Mouse (Mus musculus) G1E-ER4 (cell line): Measurements from ENCODE around the gene Slc52a3. TPM values are rescaled to one million over a fixed set of nuclear protein-coding genes. Genes with fewer than 3 reads are reported as not detected.

Experiments
- GATA1 ChIP-seq: IDR thresholded peaks from one replicate; pipeline ENCODE4 v1.8.0; 2012; ENCODE audit warnings: low read length, inconsistent platforms
- polyA plus RNA-seq: library from polyadenylated mRNA; stranded (reverse); fragments of >175 nt; gene quantifications from 2 replicates; pipeline ENCODE4 v1.2.3, GENCODE M21; 2012

Slc52a3 gene
- polyA plus RNA-seq, 1 experiment, result not detected

DNA sequence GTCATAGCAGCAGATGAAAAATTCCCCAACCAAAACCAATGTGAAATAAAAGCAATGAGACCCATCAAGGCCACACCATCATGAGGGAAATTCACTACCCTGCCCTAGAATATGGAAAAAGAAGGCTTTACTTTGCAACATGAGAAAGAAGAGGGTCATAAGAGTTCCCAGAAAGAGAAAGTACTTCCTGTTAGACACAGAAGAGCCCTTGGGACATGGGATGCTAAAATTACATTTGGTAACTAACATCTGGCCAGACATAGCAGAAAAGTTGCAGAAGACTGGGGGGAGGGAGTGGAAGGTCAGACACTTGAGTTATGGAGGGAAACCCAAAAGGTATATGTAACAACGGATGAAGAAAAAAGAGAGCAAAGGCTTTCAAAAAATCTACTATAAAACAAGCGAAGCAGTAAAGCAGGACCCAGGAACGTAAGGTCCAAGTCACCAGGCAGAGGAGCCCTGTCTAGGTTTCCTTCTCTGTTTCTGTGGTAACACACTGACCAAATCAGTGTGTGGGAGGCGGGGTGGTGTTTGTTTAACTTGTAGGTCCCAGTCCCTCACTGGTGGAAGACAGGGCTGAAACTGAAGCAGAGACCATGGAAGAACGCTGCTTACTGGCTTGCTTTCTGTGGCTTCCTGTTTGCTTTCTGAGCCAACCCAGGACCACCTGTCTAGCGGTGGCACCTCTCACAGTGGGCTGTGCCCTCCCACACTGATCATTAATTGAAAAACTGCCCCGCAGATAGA, 10.7 kb upstream of the Slc52a3 start:
- TF ChIP-seq GATA1, result no peak

DNA sequence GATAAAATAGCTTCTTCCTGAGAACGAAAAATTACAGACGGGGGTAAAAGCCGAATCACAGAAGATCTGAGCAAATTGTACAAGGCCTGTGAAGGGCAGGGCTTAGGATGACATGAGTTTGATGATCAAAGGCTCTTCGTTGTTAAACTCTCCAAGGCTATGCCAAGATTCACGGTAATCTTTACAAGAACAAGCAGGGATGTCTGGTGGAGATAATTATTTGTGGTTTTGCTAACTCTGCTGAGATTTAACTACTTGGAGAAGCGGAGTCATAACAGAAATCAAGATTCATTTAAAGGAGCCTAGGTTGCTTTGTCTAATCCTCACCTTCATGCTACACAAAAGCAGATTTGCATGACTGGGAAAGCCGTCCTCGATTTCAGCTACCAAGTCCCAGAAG, 9.4 kb upstream of the Slc52a3 start:
- TF ChIP-seq GATA1, result no peak

DNA sequence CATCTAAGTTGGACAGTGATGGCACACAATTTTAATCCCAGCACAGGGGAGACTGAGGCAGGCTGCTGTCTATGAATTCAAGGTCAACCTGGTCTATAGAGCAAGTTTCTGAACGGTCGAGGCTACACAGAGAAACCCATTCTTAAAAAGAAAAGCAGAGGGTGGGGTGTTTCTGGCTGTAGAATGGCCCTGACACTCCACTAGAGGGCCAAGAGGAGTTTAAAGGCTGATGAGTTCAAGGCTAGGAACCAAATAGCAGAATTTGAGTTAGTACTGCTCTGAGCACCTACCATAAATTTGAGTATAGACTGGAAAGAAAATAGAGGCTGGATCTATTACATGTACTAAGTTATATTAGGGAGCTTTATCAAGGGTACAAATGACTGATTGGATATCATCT, 7.3 kb upstream of the Slc52a3 start:
- TF ChIP-seq GATA1, result no peak

DNA sequence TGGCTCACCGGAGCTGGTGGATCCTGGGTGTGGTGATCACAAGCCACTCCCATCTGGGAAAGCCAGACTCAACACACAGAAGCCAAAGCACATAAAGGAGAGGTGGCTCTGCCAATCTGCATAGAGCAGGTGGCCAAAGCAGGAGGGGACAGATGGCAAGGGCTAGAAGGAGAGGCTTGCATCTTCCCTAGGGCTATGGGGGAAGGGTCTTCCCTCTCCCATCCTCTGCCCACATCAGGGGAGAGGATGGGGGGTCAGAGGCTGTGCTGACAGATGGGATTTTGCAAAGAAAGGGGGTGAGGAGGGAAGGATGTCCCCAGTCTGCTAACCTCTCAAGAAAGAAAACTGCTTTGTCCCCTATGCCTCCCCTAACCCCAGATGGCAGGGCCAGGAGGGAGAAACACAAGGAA, 5.3 kb upstream of the Slc52a3 start:
- TF ChIP-seq GATA1, result no peak

DNA sequence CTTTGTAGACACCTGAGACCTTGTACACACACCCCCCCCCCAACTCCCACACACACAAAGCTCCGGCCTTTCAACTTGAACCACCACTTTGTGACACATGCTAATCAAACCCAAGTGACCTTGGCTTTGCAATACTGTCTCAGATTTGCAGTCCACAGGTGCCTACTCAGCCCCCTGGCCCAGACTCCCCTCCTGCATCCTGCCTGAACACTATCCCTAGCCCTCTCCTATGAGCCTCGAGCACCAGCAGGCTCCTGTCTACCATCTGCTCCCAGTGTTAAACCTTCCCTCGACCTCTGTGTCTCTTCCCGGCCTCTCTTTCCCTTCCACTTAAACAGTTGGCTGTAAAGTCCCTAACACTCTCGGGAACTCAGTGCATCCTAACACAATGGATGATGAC, 4.9 kb upstream of the Slc52a3 start:
- TF ChIP-seq GATA1, result no peak

DNA sequence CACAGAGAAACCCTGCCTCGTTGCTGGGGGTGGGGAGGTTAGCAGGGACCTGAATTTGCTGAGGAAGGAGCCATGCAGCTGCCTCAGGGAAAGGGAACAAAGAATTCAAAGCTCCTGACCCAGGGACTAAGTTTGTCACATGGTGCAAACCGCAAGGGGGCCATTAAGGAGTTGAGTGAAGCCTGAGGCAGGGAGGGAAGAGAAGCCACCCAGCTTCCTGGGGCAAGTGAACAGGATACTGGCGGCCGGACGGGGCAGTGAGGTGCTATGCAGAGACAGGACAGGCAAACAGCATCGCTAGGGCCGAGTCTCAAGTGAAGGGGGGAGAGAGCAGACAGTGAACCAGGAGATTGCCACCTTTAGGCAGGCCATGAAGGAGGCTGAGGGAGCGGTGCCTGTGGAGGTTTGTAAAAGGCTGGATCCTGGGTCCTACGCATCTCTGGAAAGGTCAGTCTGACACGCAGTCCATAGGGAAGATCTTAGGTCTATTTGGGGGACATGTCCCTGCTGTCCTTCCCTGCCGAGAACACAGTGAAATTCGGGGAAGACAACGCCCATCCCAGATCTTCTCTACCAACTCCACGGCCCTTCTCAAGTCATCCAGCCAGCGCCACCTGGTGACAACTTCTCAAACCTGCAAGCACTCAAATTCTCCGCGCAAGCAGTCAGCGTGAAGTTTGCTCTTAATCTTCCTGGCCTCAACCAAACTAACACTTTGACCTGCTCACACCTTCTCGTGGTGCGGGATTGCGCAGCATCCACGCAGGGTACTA, 1.8 kb upstream of the Slc52a3 start:
- no peak for TF ChIP-seq GATA1

DNA sequence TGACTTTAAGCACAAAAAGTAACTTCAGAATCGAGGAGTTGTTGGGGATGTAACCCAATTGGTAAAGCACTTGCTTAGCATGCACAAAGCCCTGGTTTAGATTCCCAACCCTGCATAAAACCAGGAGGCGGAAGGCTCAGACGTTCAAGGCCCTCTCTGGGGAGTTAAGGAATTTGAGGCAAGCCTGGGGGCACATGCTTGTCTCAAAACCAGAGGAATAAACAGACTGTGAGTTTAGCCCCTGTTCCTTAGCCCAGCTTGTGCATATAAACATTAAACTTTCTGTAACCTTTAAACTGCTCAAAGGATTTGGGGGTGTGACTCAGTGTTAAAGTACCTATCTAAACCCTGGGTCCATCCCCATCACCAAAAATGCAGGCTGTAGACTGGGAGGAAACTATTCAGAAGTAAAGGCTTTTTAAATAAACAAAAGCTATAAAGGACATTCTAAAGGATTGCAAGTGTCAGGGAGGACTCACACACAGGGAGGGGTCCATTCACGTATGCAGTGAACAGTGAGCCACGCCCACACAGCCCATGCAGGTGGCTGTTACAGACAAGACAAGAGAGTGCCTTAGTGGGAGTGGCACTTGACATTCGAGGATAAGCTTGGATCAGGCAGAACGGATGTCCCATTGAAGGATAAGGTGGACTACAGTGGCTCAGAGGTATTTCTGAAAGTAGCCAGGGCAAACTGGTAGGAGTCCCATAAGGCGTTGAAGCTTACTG, 1.6 kb downstream of the Slc52a3 start:
- no peak for TF ChIP-seq GATA1

DNA sequence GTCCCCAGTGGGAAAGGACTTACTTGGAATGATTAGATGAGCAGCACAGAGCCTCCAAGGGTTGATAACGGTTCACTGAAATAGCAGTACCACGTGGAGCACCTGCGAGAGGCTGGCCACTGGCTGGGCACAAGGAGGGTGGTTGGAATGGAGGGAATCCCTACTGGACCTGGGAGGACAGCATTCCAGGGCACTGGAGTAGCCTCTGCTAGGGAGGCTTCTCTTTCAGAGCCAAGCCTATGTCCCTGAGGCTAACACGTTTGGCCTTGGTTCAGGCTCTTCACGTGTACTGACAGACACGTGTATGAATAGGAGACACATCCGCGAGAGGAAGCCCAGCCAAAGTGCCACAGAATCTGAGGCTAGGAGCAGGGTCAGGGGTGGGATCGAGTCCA, 2.2 kb downstream of the Slc52a3 start:
- TF ChIP-seq GATA1, result no peak

DNA sequence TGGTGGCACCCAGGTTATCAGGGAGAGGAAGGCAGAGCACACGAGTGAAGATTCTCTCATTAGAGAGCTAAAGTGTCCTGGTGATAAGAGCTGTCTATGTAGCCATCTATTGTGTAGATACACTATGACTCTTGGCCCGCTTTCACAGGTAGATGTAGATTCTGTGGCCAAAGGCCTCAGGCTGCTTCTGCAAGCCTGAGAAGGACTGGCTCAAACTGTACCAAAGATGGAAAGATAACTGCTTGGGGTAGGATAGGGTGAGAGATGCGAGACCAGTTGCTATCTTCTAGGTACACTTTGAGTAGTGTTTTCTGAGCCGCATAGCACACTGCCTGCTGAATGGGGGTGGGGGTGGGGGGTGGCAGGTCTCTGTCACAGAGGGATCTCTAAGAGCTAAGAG, 2.6 kb downstream of the Slc52a3 start:
- TF ChIP-seq GATA1, result no peak

DNA sequence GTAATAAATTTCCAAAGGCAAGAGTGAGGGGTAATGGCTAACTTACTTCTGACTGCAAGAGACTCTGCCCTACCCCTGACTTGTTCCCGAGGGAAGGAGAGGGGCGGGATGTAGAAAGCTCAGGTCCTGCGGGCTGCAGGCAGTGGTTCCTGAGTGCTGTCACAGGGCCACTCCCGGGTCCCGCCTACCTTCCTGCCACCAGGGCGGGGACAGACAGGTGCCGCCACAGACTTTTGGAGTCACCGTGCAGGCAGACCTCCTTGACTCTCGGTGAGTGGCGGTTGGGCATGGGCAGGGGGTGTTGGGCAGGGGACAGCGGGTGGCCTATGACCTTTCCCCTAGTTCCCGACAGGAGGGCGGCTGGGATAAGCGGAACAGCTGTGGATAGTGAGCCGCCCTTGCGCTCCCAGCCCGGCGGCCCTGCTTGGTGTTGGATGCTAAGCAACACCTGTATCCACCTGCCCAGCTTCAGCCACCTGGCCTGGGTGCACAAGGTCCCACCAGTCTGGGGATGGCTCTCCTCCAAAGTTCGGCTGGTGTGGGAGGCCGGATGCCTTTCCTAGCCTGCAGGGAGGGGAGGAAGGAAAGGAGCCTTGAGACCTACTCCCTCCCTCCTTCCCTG, 3.5 kb downstream of the Slc52a3 start:
- no peak for TF ChIP-seq GATA1

DNA sequence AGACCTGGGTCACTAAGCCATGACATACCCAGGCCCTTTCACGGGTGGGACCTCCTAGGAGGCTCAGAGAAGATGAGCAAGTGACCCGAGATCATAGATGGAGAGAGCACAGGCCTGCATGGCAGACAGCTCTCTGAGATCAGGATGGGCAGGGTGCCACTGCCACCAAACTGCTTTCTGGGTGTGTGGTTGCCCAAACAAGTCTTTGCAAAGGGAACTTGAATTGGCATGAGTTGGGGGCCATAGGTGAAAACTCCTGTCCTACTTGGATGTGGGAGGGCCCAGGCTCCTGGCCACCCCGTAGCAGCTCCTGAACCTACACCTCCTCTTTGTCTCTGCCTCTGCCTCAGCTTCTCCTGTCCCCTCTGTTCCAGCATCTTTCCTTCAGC, 4.0 kb downstream of the Slc52a3 start:
- no peak for TF ChIP-seq GATA1

DNA sequence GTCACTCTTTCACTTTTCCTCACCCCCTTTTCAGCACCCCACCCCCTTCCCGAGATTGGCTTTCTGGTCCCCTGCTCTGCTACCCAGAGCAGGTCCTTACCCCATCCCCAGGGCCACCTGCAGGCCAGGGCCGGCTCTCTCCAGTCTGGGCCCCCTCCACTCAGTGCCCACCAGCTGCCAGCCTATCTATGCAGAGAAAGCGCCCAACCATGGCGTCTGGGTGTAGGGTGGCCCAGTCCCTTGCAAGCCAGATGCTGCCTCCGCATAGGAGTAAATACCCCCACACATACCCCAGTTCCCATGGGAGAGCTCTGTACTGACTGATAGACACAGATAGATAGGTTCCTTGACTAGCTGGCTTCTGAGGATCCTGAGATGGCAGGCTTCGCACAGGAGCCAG, 4.4 kb downstream of the Slc52a3 start:
- TF ChIP-seq GATA1, result no peak

DNA sequence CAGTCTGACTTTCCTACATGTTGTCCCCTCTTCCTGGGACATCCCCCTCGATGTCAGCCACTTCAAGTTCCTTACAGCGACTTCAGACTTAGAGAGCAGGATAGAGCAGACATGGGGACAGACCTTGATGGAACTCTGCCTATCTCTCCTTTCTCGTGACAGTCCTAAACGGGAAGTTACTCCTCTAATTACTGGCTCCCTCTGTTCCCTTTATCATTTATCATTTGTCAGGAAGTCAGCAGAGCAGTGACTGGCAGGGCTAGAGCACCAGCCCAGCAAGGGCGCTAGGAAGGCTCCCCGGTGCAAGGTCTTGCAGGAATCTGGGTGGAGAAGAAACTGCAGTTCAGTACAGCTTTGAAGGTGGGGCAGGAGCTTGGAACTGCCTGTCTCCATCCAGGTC, 6.2 kb downstream of the Slc52a3 start:
- TF ChIP-seq GATA1, result no peak

DNA sequence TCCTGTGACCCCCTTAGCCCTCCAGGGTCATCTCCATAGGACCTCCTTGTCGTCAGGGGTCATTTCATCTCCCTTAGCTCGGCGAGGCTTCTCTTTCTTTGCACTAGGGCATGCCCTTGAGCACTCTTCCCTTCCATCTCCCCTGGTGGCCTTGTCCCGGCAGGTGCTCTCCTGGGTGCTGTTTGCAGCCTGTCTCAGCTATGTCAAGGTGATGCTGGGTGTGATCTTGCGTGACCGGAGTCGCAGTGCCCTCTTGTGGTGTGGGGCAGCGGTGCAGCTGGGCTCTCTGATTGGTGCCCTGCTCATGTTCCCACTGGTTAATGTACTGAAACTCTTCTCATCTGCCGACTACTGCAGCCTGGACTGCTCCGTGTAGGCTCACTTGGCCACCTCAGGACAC, 11.5 kb downstream of the Slc52a3 start:
- TF ChIP-seq GATA1, result no peak

DNA sequence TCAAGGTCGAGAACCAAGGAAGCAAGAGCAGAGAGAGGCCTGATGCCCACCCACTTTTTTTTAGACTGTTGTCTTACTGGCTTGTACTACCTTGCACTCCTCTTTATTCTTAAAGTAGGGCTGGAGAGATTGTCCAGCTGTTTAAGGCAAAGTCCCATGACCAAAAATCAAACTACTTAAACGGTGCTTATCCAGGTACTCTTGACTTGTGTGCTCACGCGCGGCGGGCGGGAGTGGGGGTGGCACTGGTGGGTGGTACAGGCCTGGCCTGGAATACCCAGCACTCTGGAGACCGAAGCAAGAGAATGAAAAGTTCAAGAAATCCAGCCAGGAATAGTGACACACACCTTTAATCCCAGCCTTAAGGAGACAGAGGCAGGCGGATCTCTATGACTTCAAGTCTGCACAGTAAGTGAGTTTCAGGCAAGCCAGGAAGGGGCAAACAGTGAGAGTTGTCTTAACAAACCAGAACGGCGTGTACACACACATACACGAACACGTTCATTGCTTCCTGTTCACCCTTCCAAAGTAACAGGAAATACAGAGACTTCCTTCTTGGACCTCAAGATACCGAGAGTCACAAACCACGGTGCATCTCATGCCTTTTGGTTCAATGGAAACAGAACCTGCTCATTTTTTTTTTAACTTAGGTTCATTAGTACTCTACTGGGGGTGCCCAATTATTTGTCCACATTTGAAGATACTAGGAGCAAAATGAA, 12.9 kb downstream of the Slc52a3 start:
- TF ChIP-seq GATA1, result no peak
